Mouse (Mus musculus) layer of hippocampus, adult 9-10 months (tissue): ENCODE data around the gene Kif18a.

Experiments used
- DNase-seq: peaks from one replicate; pipeline ENCODE4 v3.0.0; 2022; ENCODE audit warnings: low spot score

Kif18a gene

GRCm38 (mm10) chr2:109280600-109281340 is at the start of gene Kif18a, which contains the start of gene Mettl15:
TSS of gene Kif18a (plus strand) at chr2:109280738.
TSS of gene Mettl15 (minus strand) at chr2:109280748.
- DNase-seq: peak; percentile 82

DNA sequence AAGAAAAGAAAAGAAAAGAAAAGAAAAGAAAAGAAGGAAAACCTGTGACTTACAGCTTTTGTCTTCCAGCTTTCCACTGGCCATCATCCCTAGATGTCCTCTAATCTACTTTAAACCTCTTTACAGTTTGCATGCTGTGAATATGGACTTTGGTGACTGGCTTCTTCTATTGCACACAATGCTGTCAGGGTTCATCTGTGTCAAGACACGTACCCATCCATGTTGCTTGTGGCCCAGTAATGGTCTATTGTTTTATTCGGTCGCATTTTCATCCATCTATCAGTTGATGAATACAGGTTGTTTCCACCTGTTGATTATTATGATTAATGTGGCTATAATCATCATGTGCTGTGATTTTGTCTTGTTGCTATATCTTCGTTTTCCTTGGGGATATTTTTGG is 46.7 kb upstream of the Kif18a start:
- DNase-seq: no peak

DNA sequence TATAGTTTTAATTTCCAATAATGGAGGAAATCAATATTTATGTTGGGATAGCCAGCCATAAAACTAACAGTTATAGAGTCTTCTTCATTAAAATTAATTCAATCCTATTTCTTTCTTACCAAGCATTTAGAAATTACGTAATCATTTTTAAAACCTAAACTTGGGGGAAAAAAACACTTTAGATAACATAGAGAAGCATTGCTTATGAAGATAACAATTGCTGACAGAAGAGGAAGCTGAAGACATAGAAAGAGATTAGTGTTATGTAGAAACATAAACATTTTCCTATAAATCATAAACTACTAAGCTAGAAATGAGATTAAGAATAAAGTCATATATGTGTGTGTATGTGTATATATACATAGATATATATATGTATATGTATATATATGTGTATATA is 44.8 kb upstream of the Kif18a start:
- no peak for DNase-seq

- DNase-seq: no peak
Measured at GRCm38 (mm10) chr2:109241947-109242346, 38.6 kb upstream of the Kif18a start.

- DNase-seq: no peak
Measured at GRCm38 (mm10) chr2:109262779-109263178, 17.8 kb upstream of the Kif18a start.

GRCm38 (mm10) chr2:109273098-109273497 is 7.4 kb upstream of the Kif18a start:
- DNase-seq: no peak

GRCm38 (mm10) chr2:109277593-109277992 is 2.9 kb upstream of the Kif18a start:
- no peak for DNase-seq

GRCm38 (mm10) chr2:109278036-109278435 is 2.5 kb upstream of the Kif18a start:
- DNase-seq: peak; percentile 5

DNA sequence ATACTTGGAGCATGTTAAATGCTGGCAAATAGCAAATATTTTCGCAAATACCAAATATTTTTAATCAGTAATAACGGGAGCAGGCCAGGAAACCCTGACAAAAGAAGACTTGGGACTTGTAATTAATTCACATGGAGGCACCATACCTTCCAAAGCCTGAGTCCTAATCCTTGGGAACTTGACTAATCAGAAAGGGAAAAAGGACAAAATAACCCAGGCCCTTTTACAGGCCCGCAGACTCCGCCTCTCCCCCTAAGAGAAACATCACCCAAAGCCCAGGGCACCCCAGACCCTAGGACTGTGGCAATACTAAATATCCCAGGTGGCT is 302 bp upstream of the Kif18a start:
- DNase-seq: no peak

- no peak for DNase-seq
Measured at GRCm38 (mm10) chr2:109281341-109281690, 778 bp downstream of the Kif18a start.

DNA sequence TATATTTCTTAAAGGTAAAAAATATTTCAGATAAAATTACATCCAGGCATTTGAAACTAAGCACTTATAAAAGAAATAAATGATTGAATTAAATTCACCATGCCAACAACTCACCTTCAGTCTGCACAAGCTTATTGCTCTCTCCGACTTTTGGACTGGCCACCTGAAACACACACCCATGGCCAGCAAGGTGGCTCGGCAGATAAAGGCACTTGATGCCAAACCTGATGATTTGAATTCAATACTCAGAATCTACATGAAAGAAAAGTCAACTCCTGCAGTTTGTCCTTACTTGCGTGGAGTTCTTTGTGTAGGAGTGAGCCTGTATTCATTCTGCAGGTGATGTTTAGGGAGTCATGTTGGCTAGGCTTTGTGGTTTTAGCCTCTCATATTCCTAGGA is 3.6 kb downstream of the Kif18a start:
- DNase-seq: no peak

DNA sequence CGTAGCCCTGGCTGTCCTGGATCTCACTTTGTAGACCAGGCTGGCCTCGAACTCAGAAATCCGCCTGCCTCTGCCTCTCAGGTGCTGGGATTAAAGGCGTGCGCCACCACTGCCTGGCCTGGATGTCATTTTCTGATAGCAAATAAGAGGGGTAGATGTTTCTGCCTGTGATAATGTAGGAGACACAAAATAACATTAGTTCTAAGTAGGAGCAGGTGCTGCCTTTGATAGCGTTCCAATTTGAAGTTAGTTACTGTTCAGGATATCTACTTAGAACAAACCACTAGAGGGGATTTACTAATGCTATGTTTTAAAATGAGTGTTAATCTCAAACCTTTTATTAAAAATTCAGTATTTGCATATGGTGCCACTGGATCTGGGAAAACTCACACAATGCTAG is 8.8 kb downstream of the Kif18a start:
- DNase-seq: no peak

- DNase-seq: no peak
Measured at GRCm38 (mm10) chr2:109296264-109296663, 15.7 kb downstream of the Kif18a start.

GRCm38 (mm10) chr2:109298160-109298559 is 17.6 kb downstream of the Kif18a start:
- no peak for DNase-seq

GRCm38 (mm10) chr2:109302234-109302633 is 21.7 kb downstream of the Kif18a start:
- DNase-seq: no peak

- DNase-seq: no peak
Measured at GRCm38 (mm10) chr2:109303638-109304037, 23.1 kb downstream of the Kif18a start.

DNA sequence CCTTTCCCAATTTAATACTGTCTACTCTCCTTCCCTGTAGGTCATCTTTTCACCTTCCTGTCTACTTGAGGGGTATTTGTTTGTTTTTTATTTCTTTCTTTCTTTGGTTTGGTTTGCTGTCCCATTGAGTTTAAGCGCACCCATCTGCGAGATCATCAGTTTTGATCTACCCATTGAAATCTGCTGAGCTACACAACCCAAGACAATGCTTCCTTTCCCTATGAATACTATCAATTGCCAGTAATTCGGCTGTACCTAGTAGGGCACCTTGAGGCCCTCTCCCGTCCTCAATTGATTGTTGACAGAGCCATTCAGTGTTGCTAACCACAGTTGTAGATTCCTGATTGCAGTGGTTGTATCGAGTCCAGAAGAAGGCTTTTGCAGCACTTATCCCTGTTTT is 30.8 kb downstream of the Kif18a start:
- DNase-seq: no peak

GRCm38 (mm10) chr2:109331807-109332206 is 51.3 kb downstream of the Kif18a start:
- DNase-seq: no peak

GRCm38 (mm10) chr2:109334237-109334636 is 53.7 kb downstream of the Kif18a start:
- no peak for DNase-seq

DNA sequence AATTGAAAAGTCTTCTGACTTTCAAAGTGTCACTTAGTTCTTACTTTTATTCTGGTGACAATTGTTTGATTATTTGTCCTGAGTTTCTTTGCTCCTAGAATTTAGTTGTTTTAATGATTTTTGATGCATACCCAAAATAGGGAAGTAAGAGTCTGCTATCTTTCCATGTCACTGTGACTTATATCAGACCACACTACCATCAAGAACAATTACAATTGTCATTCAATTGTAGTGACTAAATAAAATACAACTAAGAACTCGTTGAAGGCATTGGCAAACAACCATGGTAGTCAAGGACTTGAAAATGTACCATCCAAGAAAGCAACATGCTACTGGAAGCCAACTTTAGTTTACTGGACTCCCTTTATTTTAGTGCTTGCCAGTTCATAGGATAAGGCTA is 55.2 kb downstream of the Kif18a start:
- DNase-seq: no peak

GRCm38 (mm10) chr2:109345386-109345785 is 64.8 kb downstream of the Kif18a start:
- DNase-seq: no peak

- no peak for DNase-seq
Measured at GRCm38 (mm10) chr2:109348742-109349141, 68.2 kb downstream of the Kif18a start.

DNA sequence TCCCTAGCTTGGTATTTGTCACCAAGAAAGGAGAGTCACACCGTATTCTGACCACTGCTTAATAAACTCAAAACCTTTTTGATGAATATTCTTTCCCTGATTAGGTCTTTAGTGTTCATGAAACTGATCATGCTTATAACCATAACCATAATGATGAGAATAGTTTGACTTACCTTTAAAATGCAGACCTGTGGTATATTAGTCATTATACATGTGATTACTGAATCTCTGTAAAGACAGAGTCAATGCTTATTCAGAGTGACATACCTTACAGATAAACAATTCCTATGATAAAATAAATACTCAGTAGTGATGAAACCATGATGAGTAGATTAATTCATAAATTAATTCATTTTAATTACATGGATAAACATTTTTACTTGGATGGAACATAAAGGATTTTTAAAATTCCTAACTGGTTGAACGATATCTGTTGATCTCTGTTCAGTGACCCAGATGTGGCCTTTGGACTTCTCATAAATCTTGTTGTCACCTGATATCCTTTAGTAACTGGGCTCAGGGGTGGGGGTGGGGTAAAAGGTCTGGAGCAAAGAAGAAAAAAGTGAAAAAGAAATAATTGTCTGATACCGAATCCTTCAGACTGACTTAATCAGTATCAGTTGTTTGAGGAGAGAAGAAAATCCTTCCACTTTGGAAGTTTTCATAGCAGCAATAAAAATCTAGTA is 78.1 kb downstream of the Kif18a start:
- DNase-seq: no peak

GRCm38 (mm10) chr2:109365962-109366361 is 85.4 kb downstream of the Kif18a start:
- DNase-seq: no peak
